Mouse (Mus musculus) megakaryocyte, adult 5-6 weeks (primary cell): ENCODE measurements at regions not wholly inside any gene's neighbourhood (a gene's known extent, or its start where the extent isn't known, plus 50 kb on each side); places are given as distances from the start of the nearest gene placed in this dataset.
"Not testable (repeated sequence)": the region's sequence is repeated elsewhere in the genome, so short reads cannot be mapped to it uniquely, and the experiment has no call there.

Experiments used
- ATAC-seq: 2 replicates; pipeline ENCODE4 v1.8.0; 2016; ENCODE audit warnings: mild to moderate bottlenecking, inconsistent platforms; ENCODE audit not compliant: poor library complexity, severe bottlenecking

DNA sequence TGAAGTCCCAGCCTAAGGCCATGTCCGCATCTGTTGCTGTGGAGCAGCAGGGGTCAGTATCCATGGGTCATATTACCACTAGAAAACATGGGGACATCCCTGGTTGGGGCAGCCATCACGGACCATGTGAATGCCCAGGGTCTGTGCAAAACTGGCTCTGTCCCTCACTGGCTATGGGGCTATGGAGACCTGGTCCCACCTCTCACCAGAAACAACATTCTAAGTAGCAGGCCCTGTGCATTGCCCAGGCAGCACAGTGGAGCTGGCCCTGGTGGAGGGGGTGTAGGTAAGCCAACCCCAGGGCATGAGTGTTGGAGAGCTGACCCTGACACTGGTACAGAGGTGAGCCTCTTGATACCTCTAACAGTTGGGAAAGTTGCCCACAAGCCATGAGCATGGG is 213.7 kb downstream of the Macc1 start:
- ATAC-seq: peak; percentile 9; the same call in 1 of the 2 replicates

- not testable (repeated sequence) for ATAC-seq
Observed at GRCm38 (mm10) chr12:119548376-119548775, 234.3 kb downstream of the Macc1 start.

GRCm38 (mm10) chr12:119576690-119577089 is 262.6 kb downstream of the Macc1 start:
- ATAC-seq: no peak

GRCm38 (mm10) chr12:119577280-119577679 is 263.2 kb downstream of the Macc1 start:
- no peak for ATAC-seq

- no peak for ATAC-seq
Observed at GRCm38 (mm10) chr12:119601361-119601760, 287.3 kb downstream of the Macc1 start.

DNA sequence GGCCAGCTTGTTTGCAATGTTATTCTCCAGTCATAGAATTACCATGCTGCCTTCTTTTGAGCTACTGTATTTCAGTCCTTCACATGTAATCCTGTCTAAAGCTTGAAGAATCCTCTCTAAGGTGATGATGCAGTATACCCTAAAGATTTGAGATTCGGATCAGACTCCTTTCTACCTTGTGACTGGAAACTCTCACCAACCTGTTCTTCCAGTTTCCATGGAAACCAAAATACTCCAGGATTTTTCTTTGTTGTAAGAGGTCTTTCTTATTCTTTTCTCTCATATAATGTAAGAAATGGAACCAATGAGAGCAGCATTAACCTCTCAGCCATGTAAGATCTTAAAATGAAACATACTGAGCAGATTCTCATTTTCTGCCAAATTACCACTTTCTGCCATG is 310.2 kb downstream of the Macc1 start:
- ATAC-seq: no peak

GRCm38 (mm10) chr12:119655366-119655765 is 290.3 kb upstream of the Tmem196 start:
- no peak for ATAC-seq
